Mouse (Mus musculus): ENCODE data around the gene Ephb2. TPM values are rescaled to one million over a fixed set of nuclear protein-coding genes. Genes with fewer than 3 reads are reported as not detected.

Ephb2 gene
- total and polyA plus RNA-seq, 3 experiments = 0.08 TPM; not detected in 2

GRCm38 (mm10) chr4:136765080-136765479 lies 70.7 kb downstream of the Ephb2 start:
- Histone ChIP-seq H3K27me3 (replicated peaks) (peaks cover 2% of the 10 kb centered on the region), H3K9ac (ENCODE audit: insufficient read depth, low read depth) (no peak overlapping the region), H3K9me3 (replicated peaks; ENCODE audit: low read length) (peaks cover 13% of the 10 kb centered on the region), H3K36me3 (replicated peaks in 1 of 2; ENCODE audit: control insufficient read depth in 1 of 2, insufficient read depth in 1 of 2, low read length in 1 of 2) (no peaks in the 10 kb centered on the region), H3K4me1 (ENCODE audit: control insufficient read depth in 1 of 2, insufficient read depth in 2 of 2) (peaks cover 0 to 6% of the 10 kb centered on the region in 2 experiments; a peak in 2 of 4 replicates), H3K79me2 (replicated peaks; ENCODE audit: control insufficient read depth, extremely low read depth, insufficient read depth, poor library complexity, severe bottlenecking) (no peaks in the 10 kb centered on the region), H3K27ac (ENCODE audit: insufficient read depth, low read depth) (no peak overlapping the region), H3K4me2 (ENCODE audit: insufficient read depth, low read depth, poor library complexity, severe bottlenecking) (no peak overlapping the region), H3K4me3 (replicated peaks in 1 of 3; ENCODE audit: low read depth in 2 of 3, low read length in 2 of 3, poor library complexity in 1 of 3) (no peak overlapping the region)
- dilution Hi-C loops (cut with MboI; ENCODE audit: extremely low pct_ligation_motif_present, extremely low pct_unique_long_range_greater_than_20kb, low sequenced_read_pairs) (no loop called here), in situ Hi-C loops (cut with MboI; ENCODE audit: low pct_ligation_motif_present, low pct_unique_long_range_greater_than_20kb, low sequenced_read_pairs) (no loop called here)
- TF ChIP-seq TBP (conservative IDR thresholded peaks at IDR 0.05; ENCODE audit: low read depth, low read length) = no peak
- TF ChIP-seq ZNF384 (IDR thresholded peaks at IDR 0.05; ENCODE audit: low read depth, low read length) = no peak
- no peak for TF ChIP-seq USF1 (IDR thresholded peaks at IDR 0.05; ENCODE audit: low read depth, low read length)
- TF ChIP-seq ZKSCAN1 (IDR thresholded peaks at IDR 0.05; ENCODE audit: borderline replicate concordance, low read depth, low read length) = no peak
- TF ChIP-seq GABPA (IDR thresholded peaks at IDR 0.05; ENCODE audit: insufficient replicate concordance, low read depth, low read length) = no peak
- no peak for TF ChIP-seq MAX (IDR thresholded peaks at IDR 0.05; ENCODE audit: low read length)
- DNase-seq (ENCODE audit: extremely low read depth) = no peak

DNA sequence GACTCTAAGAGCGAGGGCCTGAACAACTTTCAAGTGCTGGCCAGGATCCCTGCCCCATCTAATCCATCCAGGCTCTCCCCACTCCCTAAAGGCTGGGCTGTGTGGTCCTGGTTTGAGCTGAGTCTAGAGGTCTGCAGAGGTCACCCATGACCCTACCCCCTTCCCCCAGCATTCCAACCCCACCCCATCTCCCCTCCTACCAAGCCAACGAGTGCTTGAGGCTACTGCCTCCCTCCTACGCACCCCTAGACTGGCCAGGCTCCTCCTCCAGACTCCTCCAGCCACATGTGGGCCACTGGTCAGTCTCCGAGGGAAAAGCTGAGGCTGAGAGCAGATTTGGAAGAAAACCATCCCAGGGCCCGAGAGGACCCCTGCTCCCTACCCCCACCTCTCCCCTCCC lies 72.4 kb downstream of the Ephb2 start:
- H3K79me2 ChIP-seq (replicated peaks; ENCODE audit: control insufficient read depth, extremely low read depth, insufficient read depth, poor library complexity, severe bottlenecking) = no peaks in the 10 kb centered on the region
- H3K4me1 ChIP-seq (ENCODE audit: control insufficient read depth in 1 of 2, insufficient read depth in 2 of 2) = peaks cover 0 to 6% of the 10 kb centered on the region in 2 experiments; a peak in 2 of 4 replicates
- no peak overlapping the region for H3K27ac ChIP-seq (ENCODE audit: insufficient read depth, low read depth)
- H3K9ac ChIP-seq (ENCODE audit: insufficient read depth, low read depth) = no peak overlapping the region
- no peak overlapping the region for H3K4me2 ChIP-seq (ENCODE audit: insufficient read depth, low read depth, poor library complexity, severe bottlenecking)
- no peaks in the 10 kb centered on the region for H3K36me3 ChIP-seq (replicated peaks in 1 of 2; ENCODE audit: control insufficient read depth in 1 of 2, insufficient read depth in 1 of 2, low read length in 1 of 2)
- dilution Hi-C loops (cut with MboI; ENCODE audit: extremely low pct_ligation_motif_present, extremely low pct_unique_long_range_greater_than_20kb, low sequenced_read_pairs) (no loop called here), in situ Hi-C loops (cut with MboI; ENCODE audit: low pct_ligation_motif_present, low pct_unique_long_range_greater_than_20kb, low sequenced_read_pairs) (no loop called here)
- TF ChIP-seq ZNF384 (IDR thresholded peaks at IDR 0.05; ENCODE audit: low read depth, low read length) (no peak), SMC3 (IDR thresholded peaks at IDR 0.05; ENCODE audit: low read depth, low read length) (no peak), USF1 (IDR thresholded peaks at IDR 0.05; ENCODE audit: low read depth, low read length) (no peak)
- no peak for DNase-seq (ENCODE audit: extremely low read depth)
- peaks cover 6% of the 10 kb centered on the region for H3K27me3 ChIP-seq (replicated peaks)
- H3K9me3 ChIP-seq (replicated peaks; ENCODE audit: low read length) = peaks cover 8% of the 10 kb centered on the region
- no peak overlapping the region for H3K4me3 ChIP-seq (replicated peaks in 1 of 3; ENCODE audit: low read depth in 2 of 3, low read length in 2 of 3, poor library complexity in 1 of 3)

- no peaks in the 10 kb centered on the region for H3K9me3 ChIP-seq (replicated peaks; ENCODE audit: low read length)
- H3K4me3 ChIP-seq (replicated peaks in 1 of 3; ENCODE audit: low read depth in 2 of 3, low read length in 2 of 3, poor library complexity in 1 of 3) = no peak overlapping the region
- H3K36me3 ChIP-seq (replicated peaks in 1 of 2; ENCODE audit: control insufficient read depth in 1 of 2, insufficient read depth in 1 of 2, low read length in 1 of 2) = no peaks in the 10 kb centered on the region
- H3K9ac ChIP-seq (ENCODE audit: insufficient read depth, low read depth) = no peak overlapping the region
- DNase-seq (ENCODE audit: extremely low read depth) = no peak
- in situ Hi-C loops (cut with MboI; ENCODE audit: low pct_ligation_motif_present, low pct_unique_long_range_greater_than_20kb, low sequenced_read_pairs) = no loop called here
- H3K27ac ChIP-seq (ENCODE audit: insufficient read depth, low read depth) = no peak overlapping the region
- no peaks in the 10 kb centered on the region for H3K79me2 ChIP-seq (replicated peaks; ENCODE audit: control insufficient read depth, extremely low read depth, insufficient read depth, poor library complexity, severe bottlenecking)
- TF ChIP-seq UBTF (IDR thresholded peaks at IDR 0.05; ENCODE audit: low read depth, low read length) (no peak), USF2 (conservative IDR thresholded peaks at IDR 0.05; ENCODE audit: low read depth, low read length) (no peak), EP300 (IDR thresholded peaks at IDR 0.05; ENCODE audit: low read length) (no peak), MAX (IDR thresholded peaks at IDR 0.05; ENCODE audit: low read length) (no peak), ETS1 (conservative IDR thresholded peaks at IDR 0.05; ENCODE audit: low read depth, low read length) (no peak)
- H3K4me2 ChIP-seq (ENCODE audit: insufficient read depth, low read depth, poor library complexity, severe bottlenecking) = no peak overlapping the region
- peaks cover 8% of the 10 kb centered on the region for H3K27me3 ChIP-seq (replicated peaks)
- peaks cover 2 to 14% of the 10 kb centered on the region in 2 experiments; a peak in 2 of 4 replicates for H3K4me1 ChIP-seq (ENCODE audit: control insufficient read depth in 1 of 2, insufficient read depth in 2 of 2)
- dilution Hi-C loops (cut with MboI; ENCODE audit: extremely low pct_ligation_motif_present, extremely low pct_unique_long_range_greater_than_20kb, low sequenced_read_pairs) = no loop called here
Measured at GRCm38 (mm10) chr4:136761713-136762380, 73.9 kb downstream of the Ephb2 start.
